Mouse (Mus musculus): ENCODE measurements around the gene Matn4. TPM values are rescaled to one million over a fixed set of nuclear protein-coding genes. Genes with fewer than 3 reads are reported as not detected.

Gene Matn4
- 0.73 and 1.3 TPM in 2 replicates for total RNA-seq (2021)
- long read RNA-seq, partial matches to known transcripts: 0 of 2 reads
- long read RNA-seq, other reads (novel, unspliced or antisense): 0 of 2 reads

DNA sequence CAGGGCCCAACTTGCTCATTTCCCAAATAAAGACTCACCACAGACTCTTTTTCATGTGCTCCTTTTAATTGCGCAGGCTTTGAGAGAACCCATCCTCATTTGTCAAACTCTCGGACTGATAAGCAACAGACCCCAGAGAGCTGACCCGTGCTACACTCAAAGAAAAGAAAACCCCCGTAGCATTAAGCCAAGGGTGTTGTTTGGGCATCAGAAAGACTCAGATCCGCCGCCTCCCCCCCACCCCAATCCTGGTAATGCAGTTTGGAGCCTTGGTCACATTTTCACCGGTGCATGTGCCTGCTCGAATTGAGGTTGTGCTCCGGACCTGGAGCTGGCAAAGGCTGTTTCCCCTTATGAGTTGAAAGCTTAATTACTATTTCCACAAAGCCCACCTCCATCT, at the start of gene Matn4:
Gene Matn4 (minus strand): TSS at position 101 of the 400 bp plus-strand sequence.
- DNase-seq: no peak

DNA sequence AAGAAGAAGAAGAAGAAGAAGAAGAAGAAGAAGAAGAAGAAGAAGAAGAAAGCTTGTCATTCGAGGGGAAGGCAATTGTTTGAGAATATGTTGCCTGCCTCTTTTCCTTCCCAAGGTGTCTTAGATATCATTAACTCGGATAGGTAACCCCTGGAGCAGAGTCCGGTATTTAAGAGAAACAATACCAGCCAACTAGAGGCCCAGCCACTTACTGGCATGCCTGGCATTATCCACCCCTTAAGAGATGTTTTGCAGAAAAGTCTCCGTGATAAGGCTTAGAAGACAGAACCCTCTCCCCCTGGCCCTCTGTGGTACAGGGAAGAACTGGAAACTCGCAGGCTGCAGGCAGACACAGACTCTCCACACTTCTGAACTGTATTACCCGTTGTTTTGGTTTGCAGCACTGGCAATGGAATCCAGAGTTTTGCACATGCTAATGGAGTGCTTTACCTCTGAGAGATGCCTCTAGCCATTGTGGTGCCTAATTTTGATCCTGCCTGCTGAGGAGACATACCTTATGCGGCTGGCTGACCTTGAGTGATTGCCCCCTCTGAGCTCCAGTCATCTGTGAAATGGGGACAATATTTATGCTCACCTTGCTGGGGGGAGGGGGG, 49.0 kb upstream of the Matn4 start:
- no peak for DNase-seq

DNA sequence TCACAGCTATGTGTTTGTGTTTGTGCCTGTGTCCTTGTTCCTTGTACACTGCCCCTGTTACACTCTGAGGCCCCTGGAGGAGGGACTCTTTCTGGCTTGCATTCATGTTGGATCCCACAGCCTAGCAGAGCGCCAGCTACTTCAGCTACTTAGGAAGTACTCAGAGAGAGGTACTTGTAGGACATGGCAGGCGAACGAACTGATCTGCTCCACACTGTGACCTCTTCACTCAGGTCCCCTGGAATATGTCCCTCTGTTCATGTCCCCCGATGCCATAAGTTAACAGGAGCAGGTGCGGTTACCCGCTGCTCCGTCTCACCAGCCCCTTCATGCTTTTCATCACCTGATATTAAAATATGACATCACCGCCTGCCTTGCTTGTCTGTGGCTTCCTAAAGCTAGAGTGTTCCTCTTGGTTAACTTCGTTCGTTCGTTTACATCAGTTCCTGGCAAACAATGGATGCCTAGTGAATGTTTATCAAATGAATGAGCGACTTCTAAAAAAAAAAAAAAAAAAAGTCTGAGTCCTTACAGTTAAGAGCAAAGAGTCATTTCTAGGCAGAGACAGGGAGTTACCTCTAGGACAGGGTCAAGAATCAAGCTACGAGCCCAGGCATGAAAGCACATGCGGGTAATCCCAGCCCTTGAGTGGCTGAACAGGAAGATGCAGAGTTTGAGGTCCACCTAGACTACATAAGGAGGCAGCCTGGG, 48.2 kb upstream of the Matn4 start:
- DNase-seq: no peak

GRCm38 (mm10) chr2:164452000-164452676, 47.2 kb upstream of the Matn4 start:
- DNase-seq: no peak

DNA sequence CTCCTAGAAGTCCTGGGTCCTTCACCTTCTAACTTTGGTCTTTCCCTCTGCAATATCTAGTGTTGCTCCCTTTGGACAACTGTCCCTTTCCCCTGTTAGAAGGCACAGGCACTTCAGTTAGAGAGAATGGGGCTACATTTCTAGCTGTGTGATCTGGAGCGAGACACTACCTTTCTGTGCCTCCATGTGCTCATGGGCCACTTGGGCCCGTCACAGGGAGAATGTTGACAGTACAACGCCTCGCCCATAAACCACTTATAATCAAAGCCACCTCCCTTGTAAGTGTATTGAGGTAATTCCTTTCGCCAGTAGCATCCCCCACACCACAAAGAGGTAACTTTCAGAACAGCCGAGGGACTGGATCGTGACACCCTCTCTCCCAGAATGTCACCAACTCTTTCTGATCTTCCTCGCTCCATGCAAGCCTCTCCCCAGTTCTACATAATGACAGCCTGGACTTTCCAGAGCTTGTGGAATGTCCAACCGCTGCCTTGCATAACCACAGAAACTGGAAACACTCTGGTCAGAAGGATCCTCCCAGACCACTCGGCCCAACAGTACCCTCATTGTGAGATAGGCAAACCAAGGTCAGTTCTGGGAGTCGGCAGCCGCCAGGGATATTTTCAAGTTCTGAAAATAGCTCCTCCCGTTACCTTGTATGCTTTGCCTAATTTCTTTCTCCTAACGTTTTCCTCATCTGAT, 44.5 kb upstream of the Matn4 start:
- no peak for DNase-seq

DNA sequence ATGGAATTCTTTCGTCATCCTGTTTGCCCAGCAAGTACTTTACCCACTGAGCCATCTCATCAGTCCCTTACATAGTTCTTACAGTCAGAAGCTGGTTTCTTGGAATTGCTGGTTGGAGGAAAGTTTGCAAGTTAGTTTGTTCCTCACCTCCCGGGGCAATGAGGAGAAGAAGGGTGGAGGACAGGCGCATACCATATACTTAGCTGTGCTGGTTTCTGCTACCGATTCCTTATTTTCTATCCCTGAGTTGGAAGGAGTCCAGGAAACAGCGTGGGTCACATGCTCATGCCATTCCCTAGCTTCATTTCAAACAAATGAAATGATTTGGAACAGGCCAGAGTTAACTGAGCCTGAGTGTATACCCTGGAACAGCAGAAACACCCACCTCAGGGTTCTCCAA, 44.0 kb upstream of the Matn4 start:
- no peak for DNase-seq

GRCm38 (mm10) chr2:164448140-164448539, 43.2 kb upstream of the Matn4 start:
- no peak for DNase-seq

DNA sequence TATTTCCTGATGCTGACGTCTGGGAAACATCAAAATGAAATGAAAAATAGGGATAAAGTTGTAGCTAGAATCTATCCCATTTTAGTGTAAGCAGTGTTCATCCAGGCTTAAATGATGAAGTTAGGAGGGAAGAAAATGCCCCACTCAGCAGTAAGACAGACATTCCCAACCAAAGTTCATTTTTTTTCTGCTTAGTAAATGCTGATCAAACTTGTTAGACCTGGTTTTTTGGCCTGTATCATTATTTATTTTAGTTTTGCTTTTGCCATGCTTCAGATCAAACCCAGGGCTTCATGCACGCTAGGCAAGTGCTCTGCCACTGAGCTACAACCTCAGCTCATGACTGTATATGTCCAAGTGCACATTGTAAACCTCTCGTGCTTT, 41.1 kb upstream of the Matn4 start:
- DNase-seq: no peak

DNA sequence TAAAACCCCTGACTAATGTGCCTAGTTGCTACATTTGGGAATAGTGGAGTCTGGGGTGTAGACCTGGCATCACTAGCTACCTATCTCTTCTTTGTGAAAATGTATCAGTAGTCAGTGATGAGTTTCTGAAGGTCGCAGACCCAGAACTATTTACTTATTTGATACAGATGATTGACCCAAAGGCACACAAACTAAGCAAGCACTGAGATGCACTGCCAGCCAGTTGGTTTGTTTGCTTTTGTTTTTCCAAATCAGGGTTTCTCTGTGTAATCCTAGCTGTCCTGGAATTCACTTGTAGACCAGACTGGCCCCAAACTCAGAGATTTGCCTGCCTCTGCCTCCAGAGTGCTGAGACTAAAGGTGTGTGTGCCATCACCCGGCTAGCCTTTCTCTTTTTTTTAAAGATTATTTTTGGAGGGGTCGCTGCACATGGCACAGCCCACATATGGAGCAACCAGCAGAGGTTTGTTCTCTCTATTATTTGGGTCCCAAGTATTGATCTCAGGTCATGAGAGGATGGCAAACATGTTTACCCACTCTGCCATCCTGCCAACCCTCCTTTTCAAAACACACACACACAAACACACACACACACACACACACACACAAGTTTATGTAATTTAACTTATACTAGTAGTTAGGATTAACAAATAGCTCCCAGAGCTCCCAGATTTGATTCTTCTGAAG, 40.6 kb upstream of the Matn4 start:
- no peak for DNase-seq

DNA sequence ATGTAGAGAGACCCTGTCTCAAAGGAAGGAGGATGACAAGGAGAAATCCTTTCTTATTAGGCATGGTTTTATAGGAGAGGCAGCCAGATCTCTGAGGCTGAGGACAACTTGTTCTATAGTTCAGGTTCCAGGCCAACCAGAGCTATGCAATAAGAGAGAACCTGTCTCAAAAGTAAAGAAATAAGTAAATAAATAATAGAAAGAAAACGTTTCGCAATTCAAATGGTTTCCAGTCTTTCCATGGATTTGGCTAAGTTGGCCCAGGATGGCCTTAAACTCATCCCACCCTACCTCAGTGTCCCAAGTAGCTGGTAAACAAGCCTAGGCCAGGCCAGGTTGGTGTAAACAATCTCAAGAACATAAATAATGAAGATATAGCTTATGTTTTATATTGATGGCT, 39.7 kb upstream of the Matn4 start:
- DNase-seq: no peak

- no peak for DNase-seq
Observed at GRCm38 (mm10) chr2:164443460-164444000, 38.6 kb upstream of the Matn4 start, which contains the start of gene Sdc4. Gene Sdc4 (minus strand): TSS chr2:164443887.

DNA sequence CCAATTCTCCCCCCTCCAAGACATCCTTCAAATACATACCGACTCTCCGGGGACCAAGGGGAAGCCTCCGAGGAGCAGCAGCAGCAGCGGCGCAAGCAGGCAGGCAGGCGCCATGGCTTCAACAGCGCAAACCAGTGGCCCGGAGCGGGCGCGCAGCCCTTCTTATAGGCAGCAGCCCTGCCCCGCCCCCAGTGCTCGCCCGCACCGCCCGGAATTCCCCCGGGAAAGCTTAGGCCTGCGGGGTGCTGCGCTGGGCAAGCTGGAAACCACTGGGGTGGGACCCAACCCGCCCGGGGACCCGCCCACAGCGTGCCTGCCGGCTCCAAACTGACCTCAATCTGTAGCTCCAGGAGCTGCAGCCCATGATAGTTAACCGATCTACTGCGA, 38.1 kb upstream of the Matn4 start:
- peak; percentile 92 for DNase-seq

- peak; percentile 72 for DNase-seq
Observed at GRCm38 (mm10) chr2:164442315-164443050, 37.5 kb upstream of the Matn4 start.

GRCm38 (mm10) chr2:164441731-164442130, 36.8 kb upstream of the Matn4 start:
- no peak for DNase-seq

DNA sequence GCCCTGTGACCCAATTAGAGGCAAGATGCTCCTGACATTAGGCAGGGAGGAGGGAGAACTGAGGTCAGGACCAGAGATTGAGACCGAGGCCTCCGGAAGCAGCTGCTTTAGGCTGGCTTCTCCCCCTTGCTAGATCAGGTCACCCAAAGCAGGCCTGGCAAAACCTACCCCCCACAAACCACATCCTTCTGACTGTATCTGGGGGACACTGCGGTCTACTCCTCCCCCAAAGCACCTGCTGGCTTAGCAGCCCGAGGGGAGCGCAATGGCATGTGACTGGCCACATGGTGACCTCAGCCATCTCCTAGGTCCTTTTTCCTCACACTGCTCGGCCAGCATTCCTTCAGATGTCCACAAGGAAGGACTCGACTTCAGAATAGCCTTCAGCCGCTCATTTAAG, 36.2 kb upstream of the Matn4 start:
- no peak for DNase-seq

DNA sequence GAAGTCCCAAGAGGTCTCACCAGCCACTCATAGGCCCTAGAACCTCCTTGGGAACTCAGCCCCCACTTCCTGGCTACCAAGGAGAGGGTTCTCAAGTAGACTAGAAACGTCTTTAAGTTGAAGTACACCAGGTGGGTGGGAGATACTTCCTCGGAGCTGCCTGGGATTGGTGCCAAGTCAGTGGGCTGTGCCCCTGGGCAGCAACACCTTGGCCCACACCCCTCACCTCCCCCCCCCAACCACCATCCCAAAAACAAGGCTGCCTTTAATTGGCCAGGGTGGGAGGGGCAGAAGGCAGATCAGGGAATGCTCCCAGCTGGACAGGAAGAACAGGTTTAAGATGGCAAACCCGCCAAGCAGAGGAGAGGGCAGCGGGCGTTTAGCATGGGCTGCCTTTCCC, 35.4 kb upstream of the Matn4 start:
- no peak for DNase-seq

DNA sequence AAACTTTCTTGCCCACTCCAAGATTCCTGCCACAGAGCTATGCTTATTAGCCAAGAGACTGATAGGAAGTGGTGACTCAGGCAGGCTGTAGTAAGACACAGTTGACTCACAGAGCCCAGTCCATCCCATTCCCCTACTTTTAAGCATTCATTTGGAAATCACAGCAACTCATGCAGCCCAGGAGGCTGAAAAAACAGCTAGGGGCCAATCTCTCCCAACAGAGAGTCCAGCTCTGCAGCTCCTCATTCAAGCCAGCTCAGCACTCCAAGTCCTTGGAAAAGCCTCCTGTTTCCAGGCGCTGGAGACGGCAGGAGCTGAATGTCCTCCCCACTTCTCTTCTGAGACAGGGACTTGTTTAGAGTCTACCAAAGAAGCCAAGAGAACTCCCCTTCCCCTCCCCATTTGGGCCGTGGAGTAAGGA, 34.1 kb upstream of the Matn4 start:
- no peak for DNase-seq

- no peak for DNase-seq
Observed at GRCm38 (mm10) chr2:164438257-164438656, 33.3 kb upstream of the Matn4 start.

GRCm38 (mm10) chr2:164437710-164438109, 32.8 kb upstream of the Matn4 start:
- no peak for DNase-seq

DNA sequence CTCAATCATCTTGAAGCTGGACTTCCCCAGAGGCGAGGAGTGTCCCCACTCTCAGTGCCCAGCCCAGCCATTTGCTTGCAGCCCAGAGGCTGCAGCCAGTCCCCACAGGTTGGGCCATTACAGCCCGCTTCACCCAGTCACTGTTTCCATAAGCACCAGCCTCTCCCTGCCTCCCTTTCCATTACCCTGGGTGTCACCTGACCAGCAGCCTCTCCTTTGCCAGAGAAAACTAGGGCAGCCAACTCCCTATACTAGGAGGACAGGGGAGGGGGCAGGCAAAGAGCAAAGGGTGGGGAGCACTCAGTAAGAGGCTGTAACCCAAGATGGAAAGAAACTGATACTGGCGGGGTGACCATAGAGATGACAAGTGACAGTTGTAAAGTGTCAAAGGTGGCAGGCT, 32.0 kb upstream of the Matn4 start:
- DNase-seq: no peak

Measured in adrenal gland, postnatal 25 days (tissue).